In genomic region chr8:95497821-95498220, GRCm38 (mm10) we compare ENCODE assay signal across 29 mouse cellular contexts. TPM values are rescaled to one million over a fixed set of nuclear protein-coding genes. Genes with fewer than 3 reads are reported as not detected.
DNase-seq lines count a peak whose midpoint lies in the region; ATAC-seq and TF ChIP-seq lines count a peak whose summit lies in the region.
"Had no signal": no experiment of that assay in that cellular context is flagged by ENCODE, and none has a peak within 500 bp of the region (broad histone marks: within the 10 kb centered on the region; RNA-seq: fewer than 3 reads in every experiment).

No protein-coding gene starts in this region.

- no peak for TF ChIP-seq CTCF in heart, adult 2 months (IDR thresholded peaks at IDR 0.05)

- no peaks in the 10 kb centered on the region for H3K4me1 ChIP-seq in heart, adult 2 months (ENCODE audit: control insufficient read depth, insufficient read depth, low read length)
- H3K4me1 ChIP-seq in liver, embryonic 11.5 days (replicated peaks; ENCODE audit: control insufficient read depth, insufficient read depth, low read length), result no peaks in the 10 kb centered on the region; the same call in 1 of the 2 replicates
- H3K4me1 ChIP-seq: embryonic facial prominence, embryonic 12.5 days; embryonic facial prominence, embryonic 15.5 days; hindbrain, embryonic 15.5 days had no signal

- intact Hi-C loops in heart, adult 2 months (cut with DNase I), result no loop called here

- no peak for ATAC-seq in liver, embryonic 11.5 days (replicated peaks; ENCODE audit: low FRiP score)
- ATAC-seq: forebrain, embryonic 14.5 days; forebrain, postnatal 0 days; intestine, postnatal 0 days had no signal

- no peak overlapping the region for H3K4me2 ChIP-seq in liver, embryonic 11.5 days
- H3K4me2 ChIP-seq: embryonic facial prominence, embryonic 12.5 days; embryonic facial prominence, embryonic 15.5 days; heart, embryonic 13.5 days; hindbrain, embryonic 15.5 days had no signal

- H3K9ac ChIP-seq in heart, adult 2 months (ENCODE audit: low read depth, low read length), result no peak overlapping the region
- no peak overlapping the region for H3K9ac ChIP-seq in liver, embryonic 11.5 days (ENCODE audit: low read depth, low read length)
- H3K9ac ChIP-seq: embryonic facial prominence, embryonic 12.5 days; embryonic facial prominence, embryonic 15.5 days; forebrain, postnatal 0 days; heart, embryonic 13.5 days; hindbrain, embryonic 15.5 days had no signal

- 83% methylated on average over 3 of the region's 3 CpGs for WGBS in heart, adult 2 months
- 77% methylated on average over 3 of the region's 3 CpGs for WGBS in liver, embryonic 11.5 days

- H3K27me3 ChIP-seq in heart, adult 2 months (ENCODE audit: control insufficient read depth, insufficient read depth, low read length), result no peaks in the 10 kb centered on the region
- no peaks in the 10 kb centered on the region for H3K27me3 ChIP-seq in liver, embryonic 11.5 days (replicated peaks; ENCODE audit: control insufficient read depth, insufficient read depth, low read length)
- H3K27me3 ChIP-seq: embryonic facial prominence, embryonic 12.5 days; embryonic facial prominence, embryonic 15.5 days; heart, embryonic 13.5 days; hindbrain, embryonic 15.5 days had no signal

- TF ChIP-seq EP300 in heart, adult 2 months (IDR thresholded peaks at IDR 0.05; ENCODE audit: insufficient read depth, low read depth, low read length), result no peak

- no peak overlapping the region for H3K27ac ChIP-seq in heart, adult 2 months
- no peak overlapping the region for H3K27ac ChIP-seq in liver, embryonic 11.5 days (ENCODE audit: low read depth, low read length)
- H3K27ac ChIP-seq: embryonic facial prominence, embryonic 12.5 days; embryonic facial prominence, embryonic 15.5 days; heart, embryonic 13.5 days; hindbrain, embryonic 15.5 days had no signal

- H3K36me3 ChIP-seq in heart, adult 2 months (ENCODE audit: control insufficient read depth, insufficient read depth, low read length), result no peaks in the 10 kb centered on the region
- H3K36me3 ChIP-seq in liver, embryonic 11.5 days (ENCODE audit: control insufficient read depth, insufficient read depth, low read length), result no peaks in the 10 kb centered on the region
- H3K36me3 ChIP-seq: embryonic facial prominence, embryonic 12.5 days; embryonic facial prominence, embryonic 15.5 days; G1E; heart, embryonic 13.5 days; hindbrain, embryonic 15.5 days had no signal

- H3K9me3 ChIP-seq in liver, embryonic 11.5 days (ENCODE audit: control insufficient read depth, low read length), result no peaks in the 10 kb centered on the region
- H3K9me3 ChIP-seq: embryonic facial prominence, embryonic 12.5 days; embryonic facial prominence, embryonic 15.5 days; G1E; heart, embryonic 13.5 days; hindbrain, embryonic 15.5 days had no signal

- H3K79me2 ChIP-seq in heart, adult 2 months (replicated peaks; ENCODE audit: control insufficient read depth, insufficient read depth, low read length), result no peaks in the 10 kb centered on the region

- no peak overlapping the region for H3K4me3 ChIP-seq in heart, adult 2 months
- H3K4me3 ChIP-seq in liver, embryonic 11.5 days (ENCODE audit: low read depth, low read length), result no peak overlapping the region
- H3K4me3 ChIP-seq: embryonic facial prominence, embryonic 12.5 days; embryonic facial prominence, embryonic 15.5 days; heart, embryonic 13.5 days; hindbrain, embryonic 15.5 days had no signal

- DNase-seq in heart, adult 11 months, result peak; percentile 17
- DNase-seq in heart, adult 2 months, result no peak
- peak; percentile 64 to 85 for DNase-seq in adrenal gland, adult (ENCODE audit: inconsistent age in 2 of 2, low spot score in 1 of 2)
- DNase-seq in adrenal gland, postnatal 10 days, result peak; percentile 66
- DNase-seq in adrenal gland, postnatal 36 days, result peak; percentile 72 to 85
- no peak for DNase-seq in frontal cortex, postnatal 10 days (ENCODE audit: low spot score in 2 of 2)
- no peak for DNase-seq in liver, embryonic 11.5 days (ENCODE audit: low spot score)
- DNase-seq in spleen, postnatal 14 days (ENCODE audit: low spot score in 2 of 2), result no peak
- DNase-seq: B cell, adult 2 months; cerebellum, adult 11-12 months; cerebellum, adult 8-10 months; cerebellum, postnatal 10 days; cerebellum, postnatal 36 days; forebrain, postnatal 0 days; gastrocnemius, postnatal 25 days; heart, postnatal 14 days; heart, postnatal 4 days; kidney, adult 2 months had no signal

- TF ChIP-seq POLR2A in heart, adult 2 months (IDR thresholded peaks at IDR 0.05; ENCODE audit: insufficient read depth, low read depth, low read length), result no peak

RNA-seq across cellular contexts. Expression of gene Csnk2a2, which starts 8.0 kb away (rescaled TPM):
- total RNA-seq in heart, adult 2 months (2021), result 10 to 100 TPM; 28.6 to 31.0 TPM
- polyA plus RNA-seq in heart, adult 2 months (2012; rRNA removed), result 11.0 and 20.6 TPM in 2 replicates
- total RNA-seq in adrenal gland, postnatal 10 days (2021), result 10 to 100 TPM; 68.8 to 70.0 TPM
- total RNA-seq in adrenal gland, postnatal 36 days (2021), result 10 to 100 TPM; 74.0 to 87.9 TPM
- polyA plus RNA-seq in liver, embryonic 11.5 days (2014; fragmentation: Nextera tagmentation; extraction: Ambion mirVana), result 13.0 and 15.4 TPM in 2 replicates

RNA-seq across cellular contexts. Expression of gene Ccdc113, which starts 36.1 kb away (rescaled TPM):
- not detected for total RNA-seq in heart, adult 2 months (2021)
- polyA plus RNA-seq in heart, adult 2 months (2012; rRNA removed), result 0.14 TPM in 1 of 2 replicates, not detected in the other
- 1 to 10 TPM in 1 of 2 experiments, under 1 TPM in 1; 0.76 to 1.2 TPM for total RNA-seq in adrenal gland, postnatal 10 days (2021)
- under 1 TPM in 1 of 2 experiments, not detected in 1; 0.86 TPM for total RNA-seq in adrenal gland, postnatal 36 days (2021)
- polyA plus RNA-seq in liver, embryonic 11.5 days (2014; fragmentation: Nextera tagmentation; extraction: Ambion mirVana), result not detected in 2 replicates
- total RNA-seq: CH12.LX; G1E; gastrocnemius, adult 8-10 months; gastrocnemius, postnatal 25 days; granulocyte monocyte progenitor cell, adult 5-6 weeks; heart, postnatal 14 days had no signal
- polyA plus RNA-seq: forebrain, embryonic 11.5 days; G1E had no signal

Comparison
In these comparisons a context has a peak if more than half of its experiments do, and no peak if none do; other contexts are left out.
1. DNase-seq: peak in heart, adult 11 months (single experiment), adrenal gland, adult (2 of 2), adrenal gland, postnatal 10 days (single experiment) and adrenal gland, postnatal 36 days (2 of 2); none in heart, adult 2 months (0 of 2), frontal cortex, postnatal 10 days (0 of 2), liver, embryonic 11.5 days (single experiment) and spleen, postnatal 14 days (0 of 2).